Mouse (Mus musculus) frontal cortex, adult (tissue): ENCODE data around the gene Cxcl13.
"Not testable (repeated sequence)": the region's sequence is repeated elsewhere in the genome, so short reads cannot be mapped to it uniquely, and the experiment has no call there.

Experiments used
- ATAC-seq: cut with Nextera tagmentation; 2 replicates; pipeline ENCODE4 v1.9.2; 2017; ENCODE audit warnings: mild to moderate bottlenecking, moderate library complexity, mixed read lengths; ENCODE audit not compliant: low TSS enrichment

Cxcl13 gene

DNA sequence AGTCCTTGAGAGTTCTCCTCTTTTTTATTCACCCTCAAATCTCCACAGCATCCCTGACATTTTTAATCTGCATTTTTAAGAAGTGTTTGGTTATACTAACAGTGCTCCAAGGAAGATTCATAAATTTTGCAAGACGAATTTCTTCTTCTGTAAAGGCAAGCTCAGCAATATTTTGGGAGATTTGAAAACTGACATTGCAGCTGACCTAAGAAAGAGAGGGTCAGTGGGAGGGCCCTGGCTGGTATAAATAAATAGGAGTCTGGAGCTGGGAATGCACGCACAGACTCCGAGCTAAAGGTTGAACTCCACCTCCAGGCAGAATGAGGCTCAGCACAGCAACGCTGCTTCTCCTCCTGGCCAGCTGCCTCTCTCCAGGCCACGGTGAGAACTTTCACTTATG is at the start of gene Cxcl13:
TSS of gene Cxcl13 (plus strand) at position 301 of the 400 bp plus-strand sequence.
- no peak for ATAC-seq

DNA sequence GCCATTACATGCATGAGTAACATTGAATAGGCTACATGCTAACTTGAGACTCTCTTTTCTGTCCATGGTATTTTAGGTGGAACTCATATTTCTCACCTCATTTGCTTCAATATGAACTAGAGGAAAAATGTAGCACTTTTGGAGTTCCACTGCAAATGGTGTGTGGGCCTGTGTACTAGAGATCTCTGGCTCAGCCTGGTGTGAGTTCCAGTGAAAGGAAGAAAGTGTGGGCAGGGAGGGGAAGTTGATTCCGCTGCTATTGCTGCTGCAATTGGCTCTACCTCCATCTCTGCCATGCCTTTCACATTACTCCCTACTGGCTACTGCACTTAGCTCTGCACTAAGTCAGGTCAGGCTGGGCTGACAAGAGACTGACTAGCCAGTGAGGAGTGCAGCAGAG is 45.7 kb upstream of the Cxcl13 start:
- ATAC-seq, result peak; percentile 100

- no peak for ATAC-seq
Measured at GRCm38 (mm10) chr5:95918491-95918890, 38.3 kb upstream of the Cxcl13 start.

GRCm38 (mm10) chr5:95924023-95924422 is 32.7 kb upstream of the Cxcl13 start:
- ATAC-seq, result peak; percentile 72

DNA sequence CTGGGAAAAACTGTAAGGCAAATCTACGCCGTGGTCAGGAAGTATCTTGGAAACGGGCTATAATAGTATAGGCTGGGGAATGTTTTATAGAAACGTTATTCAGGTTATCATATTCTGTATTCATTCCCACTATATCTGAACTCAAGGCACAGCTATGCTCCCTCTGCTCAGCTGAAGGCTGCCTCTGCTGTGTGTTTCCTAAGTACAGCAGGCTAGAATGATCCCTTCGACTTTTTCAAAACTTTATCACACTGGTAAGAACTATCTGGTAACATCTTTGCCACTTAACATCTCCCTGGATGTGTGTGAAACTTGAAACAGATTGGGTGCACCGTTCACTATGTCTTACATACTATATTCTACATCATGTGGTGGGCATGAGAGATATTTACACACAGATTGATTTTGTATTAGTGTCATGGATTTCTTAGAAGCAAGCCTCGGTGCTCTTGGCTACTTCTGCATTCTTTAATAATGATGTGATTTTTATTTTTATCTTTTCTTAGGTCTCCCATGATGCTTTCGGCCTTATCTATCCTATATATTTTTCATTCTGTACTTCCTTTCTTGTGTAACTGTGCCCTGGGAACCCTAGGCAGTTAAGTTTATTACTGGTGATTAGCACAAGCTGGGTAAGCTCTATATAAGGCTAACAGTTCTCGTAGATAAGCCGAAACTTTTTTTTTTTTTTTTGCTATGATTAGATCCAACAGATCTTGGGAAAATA is 31.4 kb upstream of the Cxcl13 start:
- no peak for ATAC-seq

- no peak for ATAC-seq
Measured at GRCm38 (mm10) chr5:95925931-95926263, 30.9 kb upstream of the Cxcl13 start.

DNA sequence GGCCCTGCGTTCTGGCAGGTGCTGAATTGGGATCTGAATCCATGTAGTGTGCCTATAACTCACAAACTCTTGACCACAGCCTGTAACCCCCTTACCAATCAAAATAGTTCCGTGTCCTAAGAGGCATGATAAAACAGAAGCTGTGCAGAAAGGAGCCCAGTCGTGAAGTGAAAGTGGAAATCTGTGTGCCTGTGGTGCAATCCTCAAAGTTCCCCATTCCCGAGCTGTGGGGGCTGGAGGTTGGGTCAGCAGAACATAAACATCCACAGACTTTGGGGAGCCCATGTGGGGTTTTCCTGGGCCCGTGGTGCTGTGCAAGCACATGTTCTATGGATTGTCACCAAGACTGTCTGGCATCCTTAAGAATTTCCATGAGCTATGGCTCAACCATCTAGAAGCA is 21.7 kb upstream of the Cxcl13 start:
- no peak for ATAC-seq

DNA sequence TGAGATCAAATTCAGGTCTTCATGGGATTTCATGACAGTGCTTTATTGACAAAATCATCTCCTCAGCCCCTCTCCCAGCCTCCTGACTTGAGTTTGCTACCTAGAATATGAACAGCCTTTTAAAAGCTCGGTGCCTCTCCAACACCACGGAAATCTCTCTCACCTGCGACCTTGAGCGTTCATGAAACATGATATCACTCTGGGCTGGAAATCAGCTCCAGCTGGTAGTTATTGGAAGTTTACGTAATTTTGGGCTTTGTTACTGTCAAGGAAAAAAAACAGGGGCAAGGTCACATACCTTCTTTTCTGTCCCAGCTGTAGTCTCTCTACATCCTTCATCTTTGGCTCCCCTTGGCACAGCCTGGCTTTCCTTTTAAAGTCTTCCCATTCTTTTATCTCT is 20.7 kb upstream of the Cxcl13 start:
- no peak for ATAC-seq

DNA sequence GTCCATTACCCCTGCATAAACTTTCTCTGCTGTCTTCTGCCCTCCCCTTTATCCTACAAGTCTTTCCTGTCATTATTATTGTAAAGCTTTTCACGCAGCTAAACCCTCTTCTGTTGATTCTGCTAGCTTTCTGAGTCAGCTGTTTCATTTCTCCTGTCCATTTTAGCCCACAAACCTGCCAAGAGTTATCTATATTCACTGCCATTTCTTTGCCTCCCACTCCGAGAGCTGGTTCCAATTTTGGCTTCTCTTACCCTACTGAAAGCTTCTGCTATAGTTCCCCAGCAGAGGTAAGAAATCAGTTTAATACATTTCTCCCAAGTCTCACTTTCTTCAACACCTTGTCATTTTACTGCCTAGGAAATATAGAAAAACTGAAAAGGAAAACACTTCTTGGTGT is 19.6 kb upstream of the Cxcl13 start:
- ATAC-seq, result peak; percentile 96

DNA sequence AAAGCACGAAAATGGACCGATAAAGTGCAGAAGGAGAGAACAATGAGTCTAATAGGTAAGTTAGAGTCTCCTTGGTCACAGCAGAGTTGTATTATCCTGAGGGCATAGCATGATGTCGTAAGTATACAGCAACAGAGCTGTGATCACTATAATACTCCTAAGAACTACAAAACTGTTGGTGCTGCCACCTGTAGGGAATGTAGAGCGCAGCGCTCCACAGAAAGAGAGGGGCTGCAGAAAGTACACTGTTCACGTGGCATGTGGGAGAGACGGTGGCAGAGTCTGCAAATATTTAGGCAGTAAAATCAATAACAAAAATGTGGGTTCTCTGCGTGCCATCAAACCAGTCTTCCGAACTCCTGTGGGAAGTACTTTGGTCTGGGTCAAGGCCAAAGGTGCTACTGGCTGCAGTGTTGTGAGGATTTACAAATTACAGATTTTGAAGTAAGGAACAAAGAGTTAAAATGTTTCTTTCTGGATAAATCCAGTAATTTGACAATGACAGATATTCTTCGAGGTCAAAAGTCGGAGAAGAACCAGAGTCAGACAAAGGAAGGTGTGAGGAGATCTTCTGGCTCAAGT is 18.6 kb upstream of the Cxcl13 start:
- no peak for ATAC-seq

- ATAC-seq, result no peak
Measured at GRCm38 (mm10) chr5:95940682-95941221, 16.0 kb upstream of the Cxcl13 start.

DNA sequence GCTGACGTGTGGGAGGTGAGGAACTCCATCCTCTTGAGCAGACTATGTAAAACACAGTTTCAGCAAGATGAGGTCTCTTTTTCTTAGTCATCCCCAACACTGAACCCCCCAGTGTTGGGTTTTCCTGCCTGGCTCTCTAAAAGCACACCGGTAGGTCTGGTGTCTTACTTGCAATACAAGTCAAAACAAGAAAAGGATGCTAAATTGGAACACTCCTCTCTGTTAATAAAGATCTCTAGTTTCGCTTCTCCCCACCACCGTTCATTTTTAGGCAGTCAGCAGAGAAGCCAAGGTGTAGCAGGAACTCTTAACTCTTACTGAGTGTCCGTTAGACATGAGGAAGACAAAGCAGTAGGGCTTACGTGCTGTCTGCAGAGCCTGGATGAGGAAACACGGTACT is 15.2 kb upstream of the Cxcl13 start:
- ATAC-seq, result peak; percentile 21

DNA sequence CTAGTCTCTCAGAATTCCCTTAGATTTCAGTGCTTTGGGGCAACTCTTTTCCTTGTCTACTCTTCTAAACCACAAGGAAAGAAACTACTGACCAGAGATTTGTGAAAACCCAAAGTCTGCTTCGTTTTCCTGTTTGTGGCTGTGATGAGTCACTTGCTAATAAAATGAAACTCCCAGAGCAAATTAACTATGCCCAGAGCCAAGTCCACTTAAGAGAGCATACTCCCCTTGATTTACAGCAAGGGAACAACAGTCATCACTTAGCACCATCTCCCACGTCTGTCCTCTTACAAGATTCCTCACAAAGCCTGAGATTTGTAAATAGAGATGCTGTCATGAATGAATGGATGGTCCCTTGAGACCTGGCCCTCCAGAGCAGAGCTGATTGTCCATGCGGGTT is 11.6 kb upstream of the Cxcl13 start:
- ATAC-seq, result no peak

GRCm38 (mm10) chr5:95946344-95946743 is 10.4 kb upstream of the Cxcl13 start:
- no peak for ATAC-seq

DNA sequence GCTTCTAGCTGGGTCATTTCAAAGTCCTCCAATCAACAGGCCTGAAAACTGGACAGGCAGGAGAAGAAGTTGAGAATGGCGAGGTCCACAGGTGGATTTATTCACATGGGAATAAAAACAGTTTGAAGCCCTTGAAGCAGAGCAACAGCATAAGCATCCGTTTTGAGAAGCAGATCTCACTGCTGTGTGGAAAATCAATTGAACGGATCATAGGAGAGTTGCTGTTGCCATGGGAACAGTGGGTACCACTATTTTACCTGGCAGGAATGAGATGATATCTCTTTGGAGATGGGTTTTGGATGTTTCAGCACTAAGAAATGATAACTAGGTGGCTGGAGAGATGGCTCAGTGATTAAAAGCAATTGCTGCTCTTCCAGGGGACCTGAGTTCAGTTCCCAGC is 8.1 kb upstream of the Cxcl13 start:
- ATAC-seq, result no peak

DNA sequence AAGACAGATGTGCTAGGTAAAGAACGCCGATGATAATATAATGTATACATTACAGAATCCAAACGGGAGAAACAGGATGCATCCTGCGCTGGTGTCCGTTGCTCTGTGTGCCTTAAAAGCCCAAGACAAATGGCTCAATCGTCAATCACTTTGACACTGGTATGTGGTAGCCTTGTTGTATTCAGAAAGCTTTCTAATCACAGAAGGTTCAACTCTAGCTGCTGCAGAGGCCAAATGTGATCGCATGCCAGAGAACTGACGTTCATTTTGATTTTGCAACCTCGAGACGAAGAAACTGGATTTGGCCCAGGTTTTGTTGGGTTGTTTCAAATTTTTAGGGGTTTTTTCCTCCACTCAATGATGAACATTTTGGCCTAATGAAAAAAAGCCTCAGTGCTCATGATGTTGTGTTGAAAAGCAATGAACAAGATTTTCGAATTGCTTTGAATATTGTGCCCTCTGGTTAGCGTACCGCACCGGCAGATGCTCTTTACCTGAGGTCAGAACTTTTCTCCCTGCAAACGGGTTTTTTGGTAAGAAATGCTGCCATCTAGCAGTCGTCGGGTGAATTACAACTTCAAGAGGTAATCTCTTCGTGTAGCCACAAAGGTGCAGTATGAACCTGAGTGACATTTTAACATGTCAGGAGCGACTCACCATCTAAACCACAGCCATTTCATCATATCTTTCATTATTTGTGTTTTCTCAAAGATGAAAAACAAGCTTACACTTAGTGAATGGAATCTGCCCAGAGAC is 6.6 kb upstream of the Cxcl13 start:
- 0 out of 2 replicates have a peak, but pooled peaks have one; percentile 62 for ATAC-seq

DNA sequence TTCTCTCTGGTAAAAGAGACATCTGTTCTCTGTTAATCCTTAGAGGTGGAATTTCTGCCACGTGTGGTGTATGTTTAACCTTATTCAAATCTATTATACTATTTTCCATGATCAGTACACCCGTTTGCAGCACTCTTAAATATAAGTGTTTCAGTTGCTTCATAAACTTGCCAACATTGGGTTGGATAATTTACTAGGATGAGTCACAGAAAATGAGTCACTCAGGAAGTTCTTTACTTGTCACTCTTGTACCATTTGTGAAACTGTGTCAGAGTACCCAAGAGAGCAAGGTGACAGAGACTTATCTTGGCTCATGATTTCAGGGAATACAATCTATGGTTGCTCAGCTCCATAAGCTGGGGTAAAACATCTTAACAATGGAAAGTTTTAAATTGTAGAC is 8.2 kb downstream of the Cxcl13 start:
- ATAC-seq, result peak; percentile 72; the same call in 1 of the 2 replicates

DNA sequence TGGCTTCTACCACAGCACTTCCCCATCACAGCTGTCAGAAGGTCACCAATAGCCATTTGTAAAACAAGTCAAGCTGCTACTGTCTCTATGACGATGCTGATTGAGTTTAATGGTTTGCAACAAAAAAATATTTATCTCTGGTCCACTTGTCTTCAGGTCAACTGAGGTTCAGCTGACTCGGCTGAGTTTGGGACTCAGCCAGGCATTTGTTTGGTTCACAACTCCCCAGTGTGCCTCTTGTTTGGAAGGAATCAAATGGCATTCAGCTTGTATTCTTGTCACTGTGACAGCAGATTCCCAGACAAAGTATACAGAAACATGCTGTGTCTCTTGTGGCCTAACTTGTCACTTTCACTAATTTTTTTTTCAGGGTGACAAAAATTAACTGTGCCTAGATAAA is 9.9 kb downstream of the Cxcl13 start:
- ATAC-seq, result no peak

DNA sequence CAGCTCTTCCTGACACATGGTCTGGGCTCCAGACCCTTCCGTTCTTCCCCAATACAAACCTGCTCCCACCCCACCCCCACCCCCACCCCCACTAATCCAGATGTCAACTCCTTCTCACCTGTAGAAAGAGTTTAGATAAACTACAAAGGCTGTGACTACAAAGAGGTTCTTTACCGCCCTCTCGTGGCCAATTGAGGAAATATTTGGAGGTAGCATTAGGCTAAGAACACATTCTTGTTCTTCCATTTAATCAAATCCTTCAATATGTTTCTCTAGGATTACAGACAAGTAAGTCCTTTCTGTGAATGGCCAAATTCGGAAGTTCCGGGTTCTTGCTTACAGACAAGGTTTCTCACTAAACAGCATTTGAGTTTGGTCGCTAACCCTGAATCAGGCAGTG is 14.1 kb downstream of the Cxcl13 start:
- ATAC-seq, result no peak

GRCm38 (mm10) chr5:95972208-95972607 is 15.5 kb downstream of the Cxcl13 start:
- ATAC-seq, result no peak

DNA sequence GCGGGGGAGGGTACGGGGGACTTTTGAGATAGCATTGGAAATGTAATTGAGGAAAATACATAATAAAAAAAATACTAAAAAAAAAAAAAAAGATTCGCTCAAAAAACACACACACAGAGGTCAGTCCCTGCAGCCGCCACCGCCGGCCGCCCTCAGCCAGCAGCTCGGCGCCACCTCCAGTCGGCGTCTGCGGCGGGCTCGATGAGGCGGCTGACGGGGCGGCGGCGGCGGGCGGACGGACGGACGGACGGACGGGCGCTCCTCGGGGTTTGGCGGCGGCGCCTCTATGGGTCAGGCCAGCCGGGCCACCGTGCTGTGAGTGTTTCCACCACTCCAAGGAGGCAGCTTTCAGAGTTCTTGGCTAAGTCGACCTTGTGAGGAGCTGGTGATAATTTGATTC is 17.1 kb downstream of the Cxcl13 start:
- not testable (repeated sequence) for ATAC-seq

DNA sequence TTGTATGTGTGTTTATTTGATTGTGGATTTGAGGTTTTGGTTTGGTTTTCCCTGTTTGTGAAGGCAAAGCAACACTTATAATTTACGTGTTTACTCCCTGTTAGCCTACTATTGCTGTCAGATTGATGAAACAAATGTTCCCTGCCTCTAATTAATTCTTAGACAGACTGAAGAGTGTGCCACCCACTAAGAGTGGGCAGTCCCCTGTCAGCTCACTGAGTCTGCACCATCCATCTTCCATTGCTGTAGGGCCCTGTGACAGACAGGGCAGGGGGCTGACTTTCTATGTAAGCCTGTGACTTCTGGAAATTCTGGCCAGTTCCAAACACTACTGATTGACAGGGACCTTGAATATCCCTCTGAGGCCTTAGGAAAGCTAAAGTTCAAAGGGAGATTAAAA is 19.5 kb downstream of the Cxcl13 start:
- no peak for ATAC-seq
